Mouse (Mus musculus) frontal cortex, postnatal 10 days (tissue): ENCODE measurements at regions not wholly inside any gene's neighbourhood (a gene's known extent, or its start where the extent isn't known, plus 50 kb on each side); places are given as distances from the start of the nearest gene placed in this dataset.

Source experiments
- DNase-seq, 2 experiments: peaks; one replicate each; pipeline ENCODE4 v3.0.0; 2022; ENCODE audit warnings: low spot score in 2 of 2, mixed read lengths in 1 of 2

- no peak for DNase-seq
These were observed 234.3 kb upstream of the Gpc5 start for GRCm38 (mm10) chr14:114857689-114858088.

- no peak for DNase-seq
These were observed 228.4 kb upstream of the Gpc5 start for GRCm38 (mm10) chr14:114863585-114863984.

DNA sequence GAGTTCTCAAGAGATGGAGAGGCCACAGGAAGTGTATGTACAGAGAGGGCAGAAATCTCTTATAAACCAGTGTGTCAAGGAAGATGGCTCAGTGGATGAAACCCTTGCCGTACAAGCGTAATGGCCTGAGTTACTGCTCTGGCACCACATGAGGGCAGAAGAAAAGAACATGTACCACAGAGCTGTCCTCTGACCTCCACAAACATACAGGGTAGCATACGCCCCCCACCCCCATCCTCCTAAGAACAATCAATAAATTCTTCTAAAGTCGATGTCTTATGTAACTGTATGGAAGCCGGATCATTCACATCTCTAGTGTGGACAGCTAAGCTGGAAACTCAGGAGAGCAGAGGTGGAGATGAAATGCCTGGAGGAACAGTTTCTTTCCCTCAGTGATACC lies 227.9 kb upstream of the Gpc5 start:
- DNase-seq, result no peak

GRCm38 (mm10) chr14:114869233-114869632 lies 222.8 kb upstream of the Gpc5 start:
- no peak for DNase-seq

- no peak for DNase-seq
These were observed 216.9 kb upstream of the Gpc5 start for GRCm38 (mm10) chr14:114875101-114875500.

- no peak for DNase-seq
These were observed 215.6 kb upstream of the Gpc5 start for GRCm38 (mm10) chr14:114876427-114876826.

GRCm38 (mm10) chr14:114877477-114877876 lies 214.5 kb upstream of the Gpc5 start:
- DNase-seq, result no peak

DNA sequence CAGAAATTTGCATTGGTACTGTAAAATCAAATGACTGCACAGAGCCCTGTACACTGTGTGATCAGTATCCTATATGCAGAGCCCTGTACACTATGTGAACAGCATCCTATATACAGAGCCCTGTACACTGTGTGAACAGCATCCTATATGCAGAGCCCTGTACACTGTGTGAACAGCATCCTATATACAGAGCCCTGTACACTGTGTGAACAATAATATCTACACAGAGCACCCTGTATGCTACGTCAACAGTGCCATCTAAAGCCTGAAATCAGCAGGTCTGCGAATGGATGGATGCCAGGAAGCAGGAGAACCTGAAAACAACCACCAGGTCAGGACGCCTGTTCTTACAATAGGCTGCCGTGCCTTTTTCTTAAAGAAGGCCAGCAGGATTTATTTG lies 211.7 kb upstream of the Gpc5 start:
- no peak for DNase-seq

DNA sequence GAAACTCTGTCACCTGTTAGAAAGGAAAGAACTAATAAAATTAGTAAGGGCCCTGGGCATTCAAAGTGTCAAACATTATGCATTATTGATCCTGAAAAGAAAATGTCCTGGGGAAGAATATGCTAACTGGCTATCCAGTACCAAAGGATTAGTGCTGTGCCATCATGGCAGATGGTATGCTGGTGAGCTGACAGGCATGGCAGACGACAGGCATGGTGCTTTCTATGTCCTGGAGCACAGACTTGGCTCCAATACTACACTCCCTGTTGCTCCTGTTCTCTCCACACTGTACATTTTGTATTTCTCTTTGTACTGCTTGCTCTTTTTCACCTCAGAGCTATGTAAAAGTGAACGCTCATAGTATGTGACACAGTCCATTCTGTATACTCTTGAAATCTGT lies 187.9 kb upstream of the Gpc5 start:
- no peak for DNase-seq

- DNase-seq, result no peak
These were observed 179.7 kb upstream of the Gpc5 start for GRCm38 (mm10) chr14:114912271-114912670.

GRCm38 (mm10) chr14:114913238-114913637 lies 178.8 kb upstream of the Gpc5 start:
- DNase-seq, result peak in 1 of 2 experiments; percentile 45

DNA sequence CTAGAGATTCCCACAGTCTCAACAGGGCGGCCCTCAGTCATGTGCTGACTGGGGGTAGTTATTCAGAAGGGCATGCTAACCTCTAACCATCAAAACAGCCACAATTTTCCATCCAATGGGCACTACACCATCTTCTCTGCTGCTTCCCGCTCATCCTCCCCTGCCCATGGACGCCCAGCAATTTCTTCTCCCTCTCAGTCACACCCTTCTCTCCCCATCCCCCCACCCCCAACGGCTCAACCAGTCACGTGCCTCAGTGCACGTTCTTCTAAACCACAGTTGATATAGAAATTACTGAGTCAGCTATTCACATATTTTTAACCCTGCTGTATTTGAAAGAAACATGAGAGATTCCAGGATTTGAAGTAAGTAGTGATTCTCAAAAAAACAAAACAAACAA lies 146.3 kb upstream of the Gpc5 start:
- DNase-seq, result no peak

DNA sequence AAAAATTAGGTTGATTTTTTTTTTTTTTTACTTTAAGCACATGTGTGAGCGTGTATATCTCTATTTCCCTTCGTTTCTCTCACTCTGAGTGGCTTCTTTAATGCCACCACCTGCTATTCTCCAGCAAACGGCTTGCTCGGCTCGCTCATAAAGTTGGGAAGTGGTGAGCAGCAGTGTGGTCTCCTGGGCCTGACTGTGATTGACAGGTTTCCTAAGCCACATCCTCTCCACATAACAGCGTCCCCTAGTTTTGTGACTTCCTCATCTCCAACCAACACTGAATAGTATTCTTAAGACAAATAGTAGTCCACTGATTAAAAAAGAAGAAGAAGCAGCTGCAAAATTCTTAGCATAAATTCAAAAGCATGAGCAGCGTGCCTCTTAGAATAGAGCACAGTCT lies 145.7 kb upstream of the Gpc5 start:
- DNase-seq, result no peak

DNA sequence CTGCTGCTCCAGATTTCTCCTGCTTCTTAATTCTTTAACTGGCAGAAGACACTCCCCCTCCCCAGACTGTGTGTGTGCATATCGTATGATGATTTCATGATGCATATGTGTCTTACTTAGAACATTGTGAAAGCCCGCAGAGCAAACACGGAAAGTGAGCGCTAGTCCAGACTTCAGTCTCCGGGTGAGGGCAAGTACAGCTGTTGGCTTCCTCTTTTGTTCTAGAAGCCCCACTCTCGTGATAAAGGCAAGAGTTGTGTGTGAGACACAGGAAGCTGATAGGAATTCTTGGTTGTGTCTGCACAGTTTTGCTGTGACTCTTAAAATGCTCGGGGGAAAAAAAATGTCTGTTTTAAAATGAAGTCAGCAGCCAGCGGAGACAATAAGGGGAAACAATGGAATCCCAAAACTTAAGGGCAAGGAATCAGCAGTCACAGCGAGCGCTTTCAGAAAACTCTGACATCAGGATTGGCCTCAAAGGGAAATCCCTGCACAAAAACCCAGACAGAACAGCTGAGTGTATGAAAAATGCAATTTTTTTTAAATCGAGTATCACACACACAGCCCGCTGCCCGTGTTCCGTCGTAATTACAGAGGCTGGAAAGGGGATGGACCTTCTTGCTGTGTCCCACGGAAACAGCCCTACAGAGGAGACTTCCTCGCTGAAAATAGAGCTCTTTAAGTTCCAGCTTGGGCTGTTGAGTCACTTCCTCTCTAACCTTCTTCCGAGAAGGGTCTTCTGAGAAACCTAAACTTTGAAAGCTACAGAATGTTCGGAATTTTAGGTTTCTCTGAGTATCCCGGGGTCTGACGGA lies 143.5 kb upstream of the Gpc5 start:
- DNase-seq, result peak in 1 of 2 experiments; percentile 9

DNA sequence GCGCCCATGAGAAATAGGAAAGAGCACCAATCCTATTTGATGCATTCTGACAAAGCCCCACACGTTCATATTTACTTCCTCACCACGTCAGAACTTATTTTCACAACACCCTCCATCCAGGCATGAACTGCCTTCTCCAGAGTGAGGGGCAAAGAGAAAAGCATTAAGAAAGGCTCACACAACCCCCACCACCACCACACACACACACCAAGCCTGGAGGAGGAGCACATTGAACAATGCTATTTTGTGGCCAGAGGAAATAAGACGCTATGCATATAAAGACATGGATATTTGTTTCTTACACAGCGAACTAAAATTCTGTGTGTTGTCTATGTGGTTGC lies 142.9 kb upstream of the Gpc5 start:
- no peak for DNase-seq

DNA sequence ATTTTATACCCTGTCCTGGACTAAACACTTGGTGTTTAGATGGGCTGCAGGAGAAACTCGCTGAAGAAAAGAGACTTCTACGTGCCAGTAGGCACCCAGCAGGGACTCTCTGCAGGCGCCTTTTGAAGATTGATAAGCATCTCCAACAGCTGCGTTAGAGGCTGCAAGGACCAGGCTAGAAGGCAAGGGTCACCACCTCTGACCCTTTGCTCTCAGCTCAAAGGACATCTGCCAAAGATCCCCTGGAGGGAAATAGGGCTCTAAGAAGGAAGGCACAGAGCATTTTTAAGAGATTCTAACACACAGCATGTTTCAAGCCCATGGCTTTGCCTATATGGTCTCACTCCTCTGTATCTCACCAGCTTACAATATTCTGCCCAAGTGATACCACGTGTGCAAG lies 139.7 kb upstream of the Gpc5 start:
- no peak for DNase-seq

- no peak for DNase-seq
These were observed 138.8 kb upstream of the Gpc5 start for GRCm38 (mm10) chr14:114953070-114953665.

DNA sequence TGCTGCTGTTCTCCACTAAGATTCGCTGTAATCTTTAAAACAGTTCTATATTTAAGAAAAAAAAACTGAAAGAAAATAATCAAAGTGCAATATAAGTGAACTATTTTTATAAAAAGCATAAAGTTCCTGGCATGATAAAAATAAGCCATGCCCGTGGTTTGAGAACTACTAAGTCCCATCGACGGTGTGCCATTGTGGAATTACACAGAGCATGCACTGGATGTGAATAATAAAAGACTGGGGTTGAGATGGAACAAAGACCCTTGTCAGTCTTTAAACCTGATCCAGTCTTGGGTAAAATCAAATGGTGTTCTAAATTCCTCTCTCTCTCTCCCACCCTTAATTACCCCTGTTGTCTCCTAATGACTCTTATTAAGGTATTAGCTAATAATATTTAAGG lies 137.7 kb upstream of the Gpc5 start:
- no peak for DNase-seq

DNA sequence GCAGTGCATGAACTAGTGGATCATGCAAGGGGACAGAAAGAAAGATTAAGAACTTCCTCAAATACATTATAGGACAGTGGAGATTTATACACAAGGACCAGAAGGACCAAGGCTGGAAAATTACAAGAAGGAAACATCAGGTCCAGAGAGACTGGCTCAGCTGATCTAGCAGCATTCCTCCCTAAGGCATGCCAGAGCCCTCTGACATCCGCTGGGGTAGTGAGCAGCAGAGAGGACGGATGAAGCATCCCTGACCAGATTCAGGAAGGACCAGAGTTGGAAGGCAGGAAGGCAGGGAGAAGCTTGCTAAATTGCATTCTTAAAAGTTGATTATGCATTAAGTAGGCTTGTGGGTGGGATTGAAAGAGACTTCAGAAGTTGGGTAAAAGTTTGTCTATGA lies 136.4 kb upstream of the Gpc5 start:
- DNase-seq, result no peak

DNA sequence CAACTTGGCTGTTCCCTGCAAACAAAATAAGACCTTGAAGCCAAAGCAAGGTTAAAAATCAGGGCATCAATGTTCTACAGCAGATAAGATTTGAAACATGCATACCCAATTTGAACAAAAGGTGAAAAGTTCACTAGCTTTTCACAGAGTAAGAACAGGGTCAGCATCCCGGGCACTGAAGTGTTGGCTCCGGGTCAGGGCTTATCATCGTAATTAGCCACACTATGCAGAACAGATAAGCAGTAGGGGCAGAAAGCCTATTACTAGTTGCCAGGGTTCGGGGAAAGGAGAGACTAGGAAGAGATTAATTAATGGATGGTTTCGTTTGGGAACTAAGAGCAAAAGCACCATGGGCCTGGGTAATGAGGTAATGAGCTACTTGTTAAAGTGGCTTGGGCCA lies 131.7 kb upstream of the Gpc5 start:
- no peak for DNase-seq

DNA sequence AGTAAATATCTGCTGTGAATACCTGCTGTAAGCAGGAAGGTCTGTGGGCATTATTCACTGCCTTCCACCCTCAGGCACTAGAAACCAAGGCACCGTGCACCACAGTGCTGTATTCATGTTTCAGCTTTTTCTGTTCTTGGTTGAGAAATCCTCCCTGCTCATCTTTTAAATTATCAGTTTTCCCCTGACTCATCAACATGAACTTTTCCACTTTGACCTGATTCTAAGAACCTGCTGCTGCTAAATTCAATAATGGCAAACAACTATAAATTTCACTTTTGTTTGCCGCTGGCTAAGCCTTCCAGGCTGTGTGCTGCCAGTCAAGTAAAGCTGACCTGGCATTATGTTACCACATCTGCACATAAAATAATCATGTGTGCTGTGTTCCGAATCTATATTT lies 126.1 kb upstream of the Gpc5 start:
- DNase-seq, result no peak

DNA sequence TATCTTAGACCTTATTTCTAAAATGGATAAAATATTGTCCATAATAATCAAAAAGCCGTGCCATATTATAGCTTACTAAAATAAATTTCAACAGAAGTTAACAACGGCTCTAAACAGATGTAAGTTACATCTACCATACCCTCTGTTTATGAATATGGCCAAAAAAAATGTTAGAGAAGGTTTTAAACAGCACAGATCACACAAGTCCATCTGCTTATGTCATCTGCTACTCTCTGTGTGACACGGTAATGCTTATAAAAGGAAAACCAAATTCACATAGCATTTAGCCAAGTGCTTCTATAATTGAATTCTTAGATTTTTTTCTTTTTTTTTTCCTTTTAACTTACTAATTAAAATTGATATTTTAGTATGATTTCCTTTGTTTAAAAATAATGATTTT lies 123.0 kb upstream of the Gpc5 start:
- no peak for DNase-seq

DNA sequence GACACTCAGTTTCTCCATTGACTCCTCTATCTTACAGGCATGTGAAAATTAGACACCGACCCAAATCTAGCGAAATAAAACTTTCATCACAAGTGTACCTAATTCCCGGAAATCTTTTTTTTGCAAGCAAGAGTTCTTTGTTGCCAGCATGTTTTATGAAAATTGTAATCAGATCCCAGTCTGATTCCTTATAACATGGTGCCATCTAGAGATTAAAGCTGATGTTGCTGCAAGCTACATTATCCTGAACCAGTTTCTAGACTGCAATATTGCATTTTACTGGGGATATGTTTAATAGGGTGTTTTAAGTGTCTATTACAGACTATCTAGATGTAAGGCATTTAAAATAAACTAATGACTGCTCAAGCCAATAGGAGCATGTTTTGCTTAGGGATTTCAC lies 110.9 kb upstream of the Gpc5 start:
- no peak for DNase-seq

DNA sequence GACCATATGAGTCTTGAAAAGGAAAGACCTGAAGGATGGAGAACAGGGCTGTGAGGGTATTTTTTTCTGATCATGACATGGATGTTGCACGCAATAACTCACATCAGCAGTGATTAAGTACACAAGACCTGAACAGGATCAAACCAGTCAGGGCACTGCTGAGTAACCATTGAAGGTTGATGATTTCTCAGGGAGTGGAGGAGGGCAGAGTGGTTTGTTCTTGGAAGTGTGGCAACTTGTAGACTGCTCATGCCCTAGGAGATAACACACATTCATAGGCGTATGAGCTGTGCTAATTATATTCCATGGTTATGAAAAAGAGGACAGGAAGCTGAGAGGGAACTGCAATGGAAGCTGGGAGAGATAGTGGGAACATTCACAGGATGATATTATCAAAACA lies 88.8 kb upstream of the Gpc5 start:
- no peak for DNase-seq
